Mouse (Mus musculus) heart, adult 2 months (tissue): ENCODE results near the gene Gm49721. TPM values are rescaled to one million over a fixed set of nuclear protein-coding genes. Genes with fewer than 3 reads are reported as not detected.
"Not testable (repeated sequence)": the region's sequence is repeated elsewhere in the genome, so short reads cannot be mapped to it uniquely, and the experiment has no call there.

Source experiments
- DNase-seq, 2 experiments: peaks; one replicate each; pipeline ENCODE4 v3.0.0; 2021
- H3K27ac ChIP-seq: fragments of 200-600 bp; 2 replicates; pipeline ENCODE4 v1.8.1; 2022
- H3K27me3 ChIP-seq: fragments of 200-500 bp; 2 replicates; pipeline ENCODE4 v1.6.1; 2012; ENCODE audit warnings: mild to moderate bottlenecking, low read length, inconsistent platforms, mixed read lengths; ENCODE audit not compliant: control insufficient read depth, insufficient read depth
- H3K36me3 ChIP-seq: fragments of 200-500 bp; 2 replicates; pipeline ENCODE4 v1.6.1; 2012; ENCODE audit warnings: low read length, inconsistent platforms; ENCODE audit not compliant: control insufficient read depth, insufficient read depth
- H3K4me1 ChIP-seq: fragments of 200-500 bp; 2 replicates; pipeline ENCODE4 v1.6.1; 2011; ENCODE audit warnings: low read length; ENCODE audit not compliant: control insufficient read depth, insufficient read depth
- H3K4me3 ChIP-seq: fragments of 200-600 bp; 2 replicates; pipeline ENCODE4 v1.8.1; 2022
- H3K79me2 ChIP-seq: fragments of 200-500 bp; replicated peaks from 2 replicates; pipeline ENCODE4 v1.6.1; 2012; ENCODE audit warnings: mild to moderate bottlenecking, inconsistent platforms, low read length, moderate library complexity, mixed read lengths; ENCODE audit not compliant: control insufficient read depth, insufficient read depth
- H3K9ac ChIP-seq: fragments of 200-500 bp; 2 replicates; pipeline ENCODE4 v1.6.1; 2012; ENCODE audit warnings: low read depth, mild to moderate bottlenecking, control low read depth, inconsistent platforms, low read length, mixed read lengths
- CTCF ChIP-seq: fragments of 200-600 bp; IDR thresholded peaks from 2 replicates; pipeline ENCODE4 v1.8.1; 2022; ENCODE audit warnings: antibody characterized with exemption, mild to moderate bottlenecking, moderate library complexity
- EP300 ChIP-seq: fragments of 200-500 bp; IDR thresholded peaks from 2 replicates; pipeline ENCODE4 v1.6.1; 2011; ENCODE audit warnings: low read depth, low read length, control low read depth; ENCODE audit not compliant: insufficient read depth
- WGBS: fragments of 180-500 bp; shearing (Covaris S2); methylation state at CpG from one replicate; pipeline ENCODE4 v1.1.7; 2018; 5-methylcytosine and 5-hydroxymethylcytosine counted together
- intact Hi-C: fragments of 180-260 bp; cut with DNase I; formaldehyde crosslinking; loops from one replicate; pipeline ENCODE4 v1.15.1; 2025
- polyA plus RNA-seq: library from polyadenylated mRNA; depleted of rRNA; stranded (reverse); fragments of >200 nt; gene quantifications from 2 replicates; pipeline ENCODE4 v1.2.3, GENCODE M21; 2012
- total RNA-seq, 2 experiments: library from RNA; stranded (reverse); gene quantifications; 2 replicates each; pipeline ENCODE4 v1.2.3; 2021

The Gm49721 gene
- total and polyA plus RNA-seq, 3 experiments, result not detected

- H3K9ac ChIP-seq, H3K4me1 ChIP-seq, H3K36me3 ChIP-seq, H3K79me2 ChIP-seq, H3K27me3 ChIP-seq, H3K27ac ChIP-seq, DNase-seq, intact Hi-C loops, H3K4me3 ChIP-seq: not testable (repeated sequence)
- 51% methylated on average over 2 of the region's 4 CpGs for WGBS
Observed at GRCm38 (mm10) chr17:7068997-7069539, 90.4 kb downstream of the Gm49721 start.

GRCm38 (mm10) chr17:7069561-7070240 lies 91.0 kb downstream of the Gm49721 start:
- H3K79me2 ChIP-seq, H3K27ac ChIP-seq, H3K4me1 ChIP-seq, DNase-seq, H3K36me3 ChIP-seq, intact Hi-C loops, H3K9ac ChIP-seq, H3K27me3 ChIP-seq, H3K4me3 ChIP-seq: not testable (repeated sequence)
- WGBS, result 78% methylated on average over 6 of the region's 7 CpGs

GRCm38 (mm10) chr17:7074494-7074893 lies 95.8 kb downstream of the Gm49721 start:
- H3K36me3 ChIP-seq, H3K4me1 ChIP-seq, H3K4me3 ChIP-seq, H3K79me2 ChIP-seq, intact Hi-C loops, H3K27me3 ChIP-seq, H3K27ac ChIP-seq, H3K9ac ChIP-seq: not testable (repeated sequence)
- TF ChIP-seq EP300 (0 out of 2 replicates have a peak, but pooled peaks have one; percentile 13), CTCF (peak; percentile 48)
- WGBS, result 25% methylated on average over 3 of the region's 3 CpGs
- peak; percentile 14 to 42 for DNase-seq

GRCm38 (mm10) chr17:7075519-7075918 lies 96.8 kb downstream of the Gm49721 start:
- 78% methylated on average over 5 of the region's 6 CpGs for WGBS
- H3K27ac ChIP-seq, H3K4me1 ChIP-seq, H3K9ac ChIP-seq, H3K36me3 ChIP-seq, H3K79me2 ChIP-seq, intact Hi-C loops, H3K4me3 ChIP-seq, H3K27me3 ChIP-seq, DNase-seq: not testable (repeated sequence)

GRCm38 (mm10) chr17:7079558-7079957 lies 100.9 kb downstream of the Gm49721 start:
- H3K4me1 ChIP-seq, H3K36me3 ChIP-seq, H3K4me3 ChIP-seq, H3K9ac ChIP-seq, H3K27me3 ChIP-seq, intact Hi-C loops, H3K27ac ChIP-seq, H3K79me2 ChIP-seq: not testable (repeated sequence)
- WGBS, result 0% methylated on average over 1 of the region's 4 CpGs
- TF ChIP-seq CTCF, result peak; percentile 49
- peak; percentile 21 to 40 for DNase-seq

- intact Hi-C loops, H3K9ac ChIP-seq, H3K79me2 ChIP-seq, DNase-seq, H3K27me3 ChIP-seq, H3K36me3 ChIP-seq, H3K27ac ChIP-seq, H3K4me1 ChIP-seq, H3K4me3 ChIP-seq: not testable (repeated sequence)
- WGBS, result no CpG with 5 or more reads among the region's 5 CpGs
Observed at GRCm38 (mm10) chr17:7084523-7084922, 105.8 kb downstream of the Gm49721 start.

GRCm38 (mm10) chr17:7085469-7086168 lies 106.9 kb downstream of the Gm49721 start:
- H3K4me1 ChIP-seq, DNase-seq, H3K27ac ChIP-seq, intact Hi-C loops, H3K27me3 ChIP-seq, H3K79me2 ChIP-seq, H3K4me3 ChIP-seq, H3K36me3 ChIP-seq, H3K9ac ChIP-seq: not testable (repeated sequence)
- WGBS, result no CpG with 5 or more reads among the region's 12 CpGs

- H3K4me1 ChIP-seq, H3K9ac ChIP-seq, intact Hi-C loops, H3K36me3 ChIP-seq, DNase-seq, H3K79me2 ChIP-seq, H3K27ac ChIP-seq, H3K27me3 ChIP-seq, H3K4me3 ChIP-seq: not testable (repeated sequence)
- 93% methylated on average over 6 of the region's 8 CpGs for WGBS
Observed at GRCm38 (mm10) chr17:7086836-7087235, 108.1 kb downstream of the Gm49721 start.
